In the genomic region with DNA sequence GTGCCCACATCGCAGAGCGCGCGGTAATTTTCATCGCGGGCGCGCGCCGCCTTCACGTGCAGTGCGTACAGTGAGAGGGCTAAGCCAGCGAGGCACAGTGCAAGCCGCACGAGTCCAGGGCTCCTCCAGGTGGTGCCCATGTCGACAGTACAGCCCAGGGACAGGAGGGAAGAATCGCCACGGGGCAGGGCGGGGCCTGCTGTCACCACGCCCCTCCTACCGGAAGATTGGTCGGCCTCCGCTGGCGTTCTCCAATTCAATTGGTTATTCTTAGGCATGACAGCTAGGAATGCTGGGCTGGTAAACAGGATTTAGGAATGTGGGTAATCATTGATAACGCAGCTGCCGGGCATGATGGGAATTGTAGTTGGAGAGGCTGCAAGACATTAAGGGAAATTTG, we compare ENCODE assay signal across 8 mouse cellular contexts. TPM values are rescaled to one million over a fixed set of nuclear protein-coding genes. Genes with fewer than 3 reads are reported as not detected.
DNase-seq lines count a peak whose midpoint lies in the region; ATAC-seq lines count a peak whose summit lies in the region.

A gene (minus strand): TSS at position 13 of the 400 bp plus-strand sequence.
A gene (minus strand): TSS at position 176 of the 400 bp plus-strand sequence.

- WGBS in heart, embryonic 12.5 days = under 1% methylated on average over 26 of the region's 26 CpGs
- WGBS in kidney, embryonic 16.5 days = under 1% methylated on average over 26 of the region's 26 CpGs

- H3K27ac ChIP-seq in heart, embryonic 12.5 days (ENCODE audit: poor library complexity, severe bottlenecking) = peak within 1 kb of the TSS; percentile 73
- H3K27ac ChIP-seq in kidney, embryonic 16.5 days (ENCODE audit: low read length) = peak within 1 kb of the TSS; percentile 86

- H3K36me3 ChIP-seq in erythroblast, embryonic 14.5 days (ENCODE audit: control insufficient read depth) = peaks cover 25% of the 10 kb centered on the region
- H3K36me3 ChIP-seq in heart, embryonic 12.5 days = peaks cover 23% of the 10 kb centered on the region
- peaks cover 4% of the 10 kb centered on the region for H3K36me3 ChIP-seq in kidney, embryonic 16.5 days (ENCODE audit: insufficient read depth, low read length)

- H3K9me3 ChIP-seq in erythroblast, embryonic 14.5 days (ENCODE audit: control insufficient read depth, low read length) = no peaks in the 10 kb centered on the region
- H3K9me3 ChIP-seq in heart, embryonic 12.5 days (replicated peaks) = no peaks in the 10 kb centered on the region
- no peaks in the 10 kb centered on the region for H3K9me3 ChIP-seq in kidney, embryonic 16.5 days (ENCODE audit: low read length)

- peak within 1 kb of the TSS; percentile 73 for H3K9ac ChIP-seq in heart, embryonic 12.5 days
- H3K9ac ChIP-seq in kidney, embryonic 16.5 days (replicated peaks; ENCODE audit: low read length) = peak within 1 kb of the TSS; percentile 81

- no peaks in the 10 kb centered on the region for H3K27me3 ChIP-seq in erythroblast, embryonic 14.5 days (ENCODE audit: control insufficient read depth)
- no peaks in the 10 kb centered on the region for H3K27me3 ChIP-seq in heart, embryonic 12.5 days (replicated peaks)
- no peaks in the 10 kb centered on the region for H3K27me3 ChIP-seq in kidney, embryonic 16.5 days (ENCODE audit: insufficient read depth, low read length)

- H3K4me3 ChIP-seq in erythroblast, embryonic 14.5 days (replicated peaks) = peak within 1 kb of the TSS; percentile 67
- peak within 1 kb of the TSS; percentile 64 for H3K4me3 ChIP-seq in heart, embryonic 12.5 days
- peak within 1 kb of the TSS; percentile 76 for H3K4me3 ChIP-seq in kidney, embryonic 16.5 days (ENCODE audit: low read length)

- peaks cover 62% of the 10 kb centered on the region for H3K4me1 ChIP-seq in erythroblast, embryonic 14.5 days (ENCODE audit: control insufficient read depth)
- peaks cover 28% of the 10 kb centered on the region for H3K4me1 ChIP-seq in heart, embryonic 12.5 days (replicated peaks)
- H3K4me1 ChIP-seq in kidney, embryonic 16.5 days (ENCODE audit: insufficient read depth, low read length) = peaks cover 11% of the 10 kb centered on the region

- ATAC-seq in heart, embryonic 12.5 days (ENCODE audit: insufficient number of reproducible peaks, low FRiP score) = peak; percentile 97
- ATAC-seq in kidney, embryonic 16.5 days (ENCODE audit: low FRiP score, low TSS enrichment) = peak; percentile 99

- peak; percentile 90 for DNase-seq in CD4-positive helper T cell, adult 2 months (ENCODE audit: low read depth, low spot score)
- DNase-seq in brain, embryonic 18.5 days (ENCODE audit: low read depth, low spot score) = peak; percentile 91
- DNase-seq in liver = peak; percentile 96
- peak; percentile 75 to 82 for DNase-seq in monocyte, adult 2 months (ENCODE audit: low read depth in 1 of 2, low spot score in 2 of 2)
- DNase-seq in spleen, postnatal 14 days (ENCODE audit: low spot score in 2 of 2) = peak; percentile 82

- peak within 1 kb of the TSS; percentile 92 for H3K4me2 ChIP-seq in heart, embryonic 12.5 days
- peak within 1 kb of the TSS; percentile 85 for H3K4me2 ChIP-seq in kidney, embryonic 16.5 days (replicated peaks; ENCODE audit: low read depth, low read length)

RNA-seq across cellular contexts. Expression of the first gene that starts in this region (rescaled TPM):
- polyA plus RNA-seq in erythroblast, embryonic 14.5 days (2012) = not detected in 2 replicates
- polyA plus RNA-seq in heart, embryonic 12.5 days (2016; fragmentation: Nextera tagmentation; extraction: Ambion mirVana) = not detected in 2 replicates
- polyA plus RNA-seq in kidney, embryonic 16.5 days (2015; fragmentation: Nextera tagmentation; extraction: Ambion mirVana) = not detected in 2 replicates

RNA-seq across cellular contexts. Expression of the second gene that starts in this region (rescaled TPM):
- 0.89 and 1.3 TPM in 2 replicates for polyA plus RNA-seq in erythroblast, embryonic 14.5 days (2012)
- polyA plus RNA-seq in heart, embryonic 12.5 days (2016; fragmentation: Nextera tagmentation; extraction: Ambion mirVana) = 86.6 and 106 TPM in 2 replicates
- polyA plus RNA-seq in kidney, embryonic 16.5 days (2015; fragmentation: Nextera tagmentation; extraction: Ambion mirVana) = 163 and 168 TPM in 2 replicates

Comparison
In these comparisons a context has a peak if more than half of its experiments do, and no peak if none do; other contexts are left out.
1. Peak in every context shown above with its lines: DNase-seq, ATAC-seq, H3K4me3 ChIP-seq and H3K27ac ChIP-seq.
2. RNA of the second gene that starts in this region (polyA plus RNA-seq): 163 to 168 TPM in kidney, embryonic 16.5 days and 86.6 to 106 TPM in heart, embryonic 12.5 days; 0.89 to 1.3 TPM in erythroblast, embryonic 14.5 days; every median in the first group is over 10 times any median in the second.